Mouse (Mus musculus) heart, adult 2 months (tissue): ENCODE results near the gene Xrcc5.

Experiments
- CTCF ChIP-seq: fragments of 200-600 bp; IDR thresholded peaks from 2 replicates; pipeline ENCODE4 v1.8.1; 2022; ENCODE audit warnings: antibody characterized with exemption, mild to moderate bottlenecking, moderate library complexity
- POLR2A ChIP-seq: fragments of 200-500 bp; IDR thresholded peaks from 2 replicates; pipeline ENCODE4 v1.6.1; 2011; ENCODE audit warnings: mild to moderate bottlenecking, low read depth, low read length, control low read depth; ENCODE audit not compliant: insufficient read depth

- TF ChIP-seq CTCF (no peak), POLR2A (no peak)
These were observed 15.8 kb upstream of the Xrcc5 start for GRCm38 (mm10) chr1:72291421-72291820.
